Mouse (Mus musculus): ENCODE measurements around the gene Srpk2.

DNA sequence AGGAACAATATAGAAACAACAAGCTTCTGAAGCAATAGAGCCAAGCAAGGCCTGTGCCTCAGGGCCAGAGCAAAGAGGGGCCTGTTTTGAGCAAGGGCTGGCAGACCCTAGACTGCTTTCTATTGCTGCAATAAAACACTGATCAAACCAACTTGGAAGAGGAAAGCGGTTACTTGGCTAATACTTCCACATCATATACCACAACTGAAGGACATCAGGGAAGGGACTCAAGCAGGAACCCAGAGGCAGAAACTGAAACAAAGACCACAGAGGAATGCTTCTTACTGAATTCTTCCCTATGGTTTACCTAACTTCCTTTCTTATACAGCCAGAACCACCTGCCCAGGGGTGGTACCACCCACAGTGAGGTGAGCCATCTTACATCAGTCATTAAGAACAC is 162.8 kb downstream of the Srpk2 start:
- TF ChIP-seq CTCF (IDR thresholded peaks at IDR 0.05; ENCODE audit: extremely low read depth, insufficient read length, insufficient replicate concordance, low read depth, low read length) (no peak), POLR2A (IDR thresholded peaks at IDR 0.05; ENCODE audit: low read depth, low read length) (no peak)

Data from small intestine, adult 2 months (tissue).